Mouse (Mus musculus): Measurements from ENCODE around the gene Rassf6. TPM values are rescaled to one million over a fixed set of nuclear protein-coding genes. Genes with fewer than 3 reads are reported as not detected.

Gene Rassf6
- total RNA-seq (2023), result 0.59 TPM

DNA sequence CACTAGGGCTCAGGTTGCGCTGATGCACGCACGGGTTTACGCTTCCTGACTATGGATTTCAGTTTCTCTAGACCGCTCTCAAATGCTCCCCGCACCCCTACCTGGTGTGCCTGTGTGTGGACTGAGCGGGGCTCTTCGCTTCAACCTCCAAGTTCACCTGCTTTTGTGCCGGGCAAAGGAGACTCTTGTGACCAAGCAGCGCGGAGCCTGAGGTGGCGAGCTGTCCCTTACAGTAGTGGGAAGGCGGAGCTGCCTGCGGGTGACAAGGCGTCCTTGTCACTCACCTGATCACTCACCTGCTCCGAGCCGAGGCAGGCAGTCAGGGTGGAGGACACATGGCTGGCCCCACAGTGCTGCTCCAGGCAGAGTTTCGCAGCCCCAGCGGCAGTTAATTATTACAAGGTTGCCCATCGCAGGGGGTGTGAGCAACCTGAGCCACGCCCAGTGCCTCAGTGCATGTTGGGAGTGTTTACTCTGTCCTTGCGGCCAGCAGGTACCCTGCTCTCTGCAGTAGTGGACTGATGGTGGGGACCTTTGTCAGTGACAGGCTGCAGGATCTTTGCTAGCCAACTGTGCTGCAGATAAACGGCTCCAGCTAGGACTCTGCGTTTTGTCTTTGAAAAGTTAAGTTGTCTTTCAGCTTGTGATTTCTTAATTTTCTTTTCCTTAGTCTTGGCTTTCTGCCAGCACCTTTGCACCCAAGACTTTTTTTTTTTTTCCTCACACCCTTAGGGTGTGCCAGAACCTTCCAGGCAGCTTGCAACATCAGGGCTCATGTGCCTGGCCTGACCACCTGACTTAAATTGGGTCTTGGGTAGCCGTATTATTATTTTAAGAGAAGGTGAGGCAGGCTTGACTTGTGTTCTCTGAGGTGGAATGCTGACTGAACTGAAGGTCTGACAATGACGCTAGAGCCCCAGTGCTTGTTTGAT lies at the start of gene Rassf6:
TSS of gene Rassf6 (minus strand) at position 372 of the 932 bp plus-strand sequence.

DNA sequence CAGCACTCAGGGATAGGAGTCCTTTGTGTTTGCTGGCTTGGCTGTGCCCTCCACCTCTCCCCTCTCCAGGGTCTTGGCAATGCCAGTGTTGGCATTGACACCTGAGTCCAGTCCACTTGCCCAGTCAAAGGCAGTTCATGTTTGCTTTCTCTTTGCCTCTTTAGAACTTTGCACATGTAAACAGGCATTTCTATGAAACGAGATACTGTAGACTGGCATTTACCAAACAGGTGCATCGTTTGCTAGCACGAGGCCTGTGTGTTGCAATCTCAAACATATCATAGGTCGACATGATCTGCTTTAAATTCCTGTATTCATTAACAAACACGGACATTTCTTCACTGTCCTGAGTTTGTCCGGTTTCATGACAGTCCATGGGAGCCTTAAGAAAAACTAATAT lies 79.7 kb downstream of the Rassf6 start, which contains the start of gene 5830473C10Rik:
TSS of gene 5830473C10Rik (plus strand) at position 365 of the 400 bp plus-strand sequence.

Other genes with a start within 250 kb of the Rassf6 start
- not detected for gene Alb, start 179.8 kb downstream of the Rassf6 start, total RNA-seq (2023)
- 6.5 TPM for gene Afp, start 149.9 kb downstream of the Rassf6 start, total RNA-seq (2023)
- gene Afm, start 121.7 kb downstream of the Rassf6 start, total RNA-seq (2023), result not detected
- not detected for gene 5830473C10Rik, start 79.5 kb downstream of the Rassf6 start, total RNA-seq (2023)
- gene Cxcl5, start 118.7 kb upstream of the Rassf6 start, total RNA-seq (2023), result not detected
- gene Ppbp, start 127.9 kb upstream of the Rassf6 start, total RNA-seq (2023), result 4.5 TPM
- not detected for gene Pf4, start 131.8 kb upstream of the Rassf6 start, total RNA-seq (2023)
- gene Cxcl3, start 145.4 kb upstream of the Rassf6 start, total RNA-seq (2023), result not detected
- not detected for gene Cxcl15, start 153.9 kb upstream of the Rassf6 start, total RNA-seq (2023)